Mouse (Mus musculus): ENCODE measurements at regions not wholly inside any gene's neighbourhood (a gene's known extent, or its start where the extent isn't known, plus 50 kb on each side); places are given as distances from the start of the nearest gene placed in this dataset.

DNA sequence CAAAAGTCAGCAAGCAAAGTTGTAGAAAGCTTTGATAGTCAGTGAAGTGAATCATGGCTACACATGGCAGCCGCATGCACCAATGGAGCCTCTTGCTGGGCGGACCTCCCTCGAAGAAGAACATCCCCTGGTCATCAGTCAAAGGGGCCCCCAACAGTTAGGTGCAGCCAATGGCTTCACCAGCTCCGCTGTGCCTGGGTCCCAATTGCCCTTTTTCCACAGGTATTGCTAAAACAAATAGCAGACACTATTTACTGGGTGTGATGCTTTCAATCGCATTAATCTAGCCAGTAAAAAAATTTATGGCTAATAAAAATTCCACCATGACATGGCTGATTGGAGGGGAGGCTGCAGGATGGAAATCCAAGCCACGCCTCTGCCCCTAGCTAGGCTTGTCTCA lies 606.7 kb upstream of the Sox9 start:
- TF ChIP-seq CTCF (IDR thresholded peaks at IDR 0.05; ENCODE audit: low read depth) (no peak), EP300 (IDR thresholded peaks at IDR 0.05; ENCODE audit: low read depth) (no peak)

All from liver, embryonic 14.5 days (tissue).